Mouse (Mus musculus) MEL (cell line): ENCODE results near the gene Pdk2. TPM values are rescaled to one million over a fixed set of nuclear protein-coding genes. Genes with fewer than 3 reads are reported as not detected.

ENCODE experiments used
- DNase-seq: peaks from one replicate; pipeline ENCODE4 v3.0.0; 2011; ENCODE audit warnings: low read depth, low spot score
- H3K27ac ChIP-seq: 2 replicates; pipeline ENCODE4 v1.5.1; 2012; ENCODE audit warnings: low read depth, mild to moderate bottlenecking, control low read depth, low read length, moderate library complexity; ENCODE audit not compliant: control insufficient read depth
- H3K27me3 ChIP-seq, 2 experiments: fragments of 150-350 bp in 1 of 2; sonication (generic) in 1 of 2; 2 replicates each; pipeline ENCODE4 v1.6.1; 2012; ENCODE audit warnings: low read length in 2 of 2, mild to moderate bottlenecking in 2 of 2, improper control_type of control experiment in 1 of 2, moderate library complexity in 1 of 2; ENCODE audit not compliant: insufficient read depth in 2 of 2, control insufficient read depth in 1 of 2
- H3K36me3 ChIP-seq, 2 experiments: 2 replicates each; pipeline ENCODE4 v1.6.1; 2012 to 2014; ENCODE audit warnings: low read length in 2 of 2, improper control_type of control experiment in 1 of 2, inconsistent platforms in 1 of 2, mild to moderate bottlenecking in 1 of 2; ENCODE audit not compliant: insufficient read depth in 2 of 2, control insufficient read depth in 1 of 2
- H3K4me1 ChIP-seq, 2 experiments: fragments of 150-350 bp in 1 of 2; sonication (generic) in 1 of 2; 2 replicates each; pipeline ENCODE4 v1.6.1; 2012; ENCODE audit warnings: low read length in 2 of 2, improper control_type of control experiment in 1 of 2, mild to moderate bottlenecking in 1 of 2; ENCODE audit not compliant: insufficient read depth in 2 of 2, control insufficient read depth in 1 of 2
- H3K4me3 ChIP-seq, 2 experiments: fragments of 150-350 bp in 1 of 2; sonication (generic) in 1 of 2; 2 replicates each; pipeline ENCODE4 v1.5.1; 2012; ENCODE audit warnings: low read depth in 2 of 2, low read length in 2 of 2, mild to moderate bottlenecking in 2 of 2, moderate library complexity in 2 of 2, control low read depth in 1 of 2, improper control_type of control experiment in 1 of 2; ENCODE audit not compliant: control insufficient read depth in 1 of 2, insufficient read depth in 1 of 2
- H3K79me2 ChIP-seq: 2 replicates; pipeline ENCODE4 v1.6.1; 2012; ENCODE audit warnings: mild to moderate bottlenecking, low read length, moderate library complexity; ENCODE audit not compliant: control insufficient read depth, poor library complexity, insufficient read depth
- H3K9ac ChIP-seq: 2 replicates; pipeline ENCODE4 v1.6.1; 2012; ENCODE audit warnings: low read depth, mild to moderate bottlenecking, control low read depth, low read length, moderate library complexity; ENCODE audit not compliant: control insufficient read depth, poor library complexity, severe bottlenecking
- H3K9me3 ChIP-seq: fragments of 150-350 bp; sonication (generic); replicated peaks from 2 replicates; pipeline ENCODE4 v1.6.1; 2012; ENCODE audit warnings: mild to moderate bottlenecking, low read length, improper control_type of control experiment, moderate library complexity; ENCODE audit not compliant: insufficient read depth
- CHD1 ChIP-seq: IDR thresholded peaks from 2 replicates; pipeline ENCODE4 v1.6.1; 2012; ENCODE audit warnings: low read depth, mild to moderate bottlenecking, inconsistent platforms, low read length, improper control_type of control experiment
- CHD2 ChIP-seq: IDR thresholded peaks from 2 replicates; pipeline ENCODE4 v1.6.1; 2011; ENCODE audit warnings: low read length, improper control_type of control experiment
- CTCF ChIP-seq, 3 experiments: IDR thresholded peaks in 2 of 3; conservative IDR thresholded peaks in 1 of 3; 2 replicates each; pipeline ENCODE4 v1.5.1; 2011 to 2012; ENCODE audit warnings: low read length in 3 of 3, low read depth in 2 of 3, mild to moderate bottlenecking in 2 of 3, improper control_type of control experiment in 1 of 3, inconsistent platforms in 1 of 3, mixed read lengths in 1 of 3, moderate library complexity in 1 of 3; ENCODE audit not compliant: control insufficient read depth in 1 of 3, insufficient read depth in 1 of 3, poor library complexity in 1 of 3, severe bottlenecking in 1 of 3
- E2F4 ChIP-seq: IDR thresholded peaks from 2 replicates; pipeline ENCODE4 v1.6.1; 2011; ENCODE audit warnings: low read depth, low read length, improper control_type of control experiment, borderline replicate concordance
- EP300 ChIP-seq, 2 experiments: IDR thresholded peaks; 2 replicates each; pipeline ENCODE4 v1.6.1; 2011; ENCODE audit warnings: improper control_type of control experiment in 2 of 2, low read length in 2 of 2, low read depth in 1 of 2, mild to moderate bottlenecking in 1 of 2
- GATA1 ChIP-seq: IDR thresholded peaks from 2 replicates; pipeline ENCODE4 v1.6.1; 2011; ENCODE audit warnings: low read depth, low read length, improper control_type of control experiment
- JUND ChIP-seq: IDR thresholded peaks from 2 replicates; pipeline ENCODE4 v1.6.1; 2011; ENCODE audit warnings: low read depth, mild to moderate bottlenecking, improper control_type of control experiment, low read length
- MEF2A ChIP-seq: IDR thresholded peaks from 2 replicates; pipeline ENCODE4 v1.6.1; 2014; ENCODE audit warnings: low read depth, mild to moderate bottlenecking, inconsistent platforms, low read length, improper control_type of control experiment; ENCODE audit not compliant: poor library complexity, insufficient replicate concordance, severe bottlenecking; ENCODE audit errors: extremely low read depth
- NRF1 ChIP-seq: IDR thresholded peaks from 2 replicates; pipeline ENCODE4 v1.6.1; 2014; ENCODE audit warnings: low read depth, mild to moderate bottlenecking, inconsistent platforms, low read length, improper control_type of control experiment, moderate library complexity; ENCODE audit not compliant: poor library complexity, insufficient read depth, severe bottlenecking
- RAD21 ChIP-seq: IDR thresholded peaks from 2 replicates; pipeline ENCODE4 v1.6.1; 2011; ENCODE audit warnings: mild to moderate bottlenecking, low read depth, low read length, improper control_type of control experiment
- RCOR1 ChIP-seq: IDR thresholded peaks from 2 replicates; pipeline ENCODE4 v1.6.1; 2012; ENCODE audit warnings: low read depth, mild to moderate bottlenecking, inconsistent platforms, low read length, improper control_type of control experiment
- SMC3 ChIP-seq: IDR thresholded peaks from 2 replicates; pipeline ENCODE4 v1.6.1; 2011; ENCODE audit warnings: low read depth, low read length, improper control_type of control experiment
- TBP ChIP-seq: IDR thresholded peaks from 2 replicates; pipeline ENCODE4 v1.8.0; 2011; ENCODE audit warnings: low read depth, low read length, improper control_type of control experiment
- TCF12 ChIP-seq: IDR thresholded peaks from 2 replicates; pipeline ENCODE4 v1.6.1; 2014; ENCODE audit warnings: low read depth, mild to moderate bottlenecking, inconsistent platforms, low read length, improper control_type of control experiment, moderate library complexity
- ZC3H11A ChIP-seq: IDR thresholded peaks from 2 replicates; pipeline ENCODE4 v1.6.1; 2012; ENCODE audit warnings: low read depth, mild to moderate bottlenecking, inconsistent platforms, low read length, improper control_type of control experiment
- ZMIZ1 ChIP-seq: IDR thresholded peaks from 2 replicates; pipeline ENCODE4 v1.6.1; 2012; ENCODE audit warnings: low read depth, mild to moderate bottlenecking, inconsistent platforms, low read length, improper control_type of control experiment, moderate library complexity
- polyA plus RNA-seq, 2 experiments: library from polyadenylated mRNA; stranded (reverse) in 1 of 2; unstranded in 1 of 2; fragments of >175 nt in 1 of 2; fragments of >200 nt in 1 of 2; gene quantifications; 2 replicates each; pipeline versions ENCODE4 v1.2.1 to v1.2.4; 2012; ENCODE audit warnings: low replicate concordance in 2 of 2, low read depth in 1 of 2; ENCODE audit not compliant: insufficient read length in 2 of 2, insufficient read depth in 1 of 2, missing spikeins in 1 of 2
- total RNA-seq: library from RNA; depleted of rRNA; stranded (reverse); fragments of 300-350 nt; gene quantifications from 2 replicates; pipeline ENCODE4 v1.2.3, GENCODE M21; 2012

The Pdk2 gene
- total and polyA plus RNA-seq, 3 experiments, result 0.81 to 8.0 TPM; not detected in 1

- H3K9me3 ChIP-seq, result no peaks in the 10 kb centered on the region
- no peaks in the 10 kb centered on the region for H3K4me1 ChIP-seq
- no peak for DNase-seq
- H3K27ac ChIP-seq, result no peak overlapping the region
- H3K4me3 ChIP-seq, result no peak overlapping the region
- TF ChIP-seq E2F4 (no peak), CHD1 (no peak)
- peaks cover 3 to 4% of the 10 kb centered on the region in 2 experiments; a peak in 3 of 4 replicates for H3K27me3 ChIP-seq
- no peaks in the 10 kb centered on the region for H3K79me2 ChIP-seq
- no peaks in the 10 kb centered on the region for H3K36me3 ChIP-seq
- no peak overlapping the region for H3K9ac ChIP-seq
Observed at GRCm38 (mm10) chr11:95086229-95086628, 45.1 kb upstream of the Pdk2 start.

- no peaks in the 10 kb centered on the region for H3K4me1 ChIP-seq
- H3K36me3 ChIP-seq, result no peaks in the 10 kb centered on the region
- H3K27me3 ChIP-seq, result peaks cover 3 to 4% of the 10 kb centered on the region in 2 experiments; a peak in 3 of 4 replicates
- H3K79me2 ChIP-seq, result no peaks in the 10 kb centered on the region
- H3K27ac ChIP-seq, result no peak overlapping the region
- no peak for DNase-seq
- no peak overlapping the region for H3K4me3 ChIP-seq
- no peak overlapping the region for H3K9ac ChIP-seq
- TF ChIP-seq CTCF (IDR thresholded peaks at IDR 0.05 in 2 of 3, conservative IDR thresholded peaks at IDR 0.05 in 1 of 3; ENCODE audit: control insufficient read depth in 1 of 3, insufficient read depth in 1 of 3, low read depth in 2 of 3, low read length in 3 of 3, poor library complexity in 1 of 3, severe bottlenecking in 1 of 3), result no peak
- no peak for TF ChIP-seq CHD2
- no peak for TF ChIP-seq NRF1
- no peak for TF ChIP-seq TBP
- no peak for TF ChIP-seq SMC3
- TF ChIP-seq TCF12, result no peak
- no peak for TF ChIP-seq ZC3H11A
- TF ChIP-seq MEF2A, result no peak
- no peak for TF ChIP-seq ZMIZ1
- no peak for TF ChIP-seq RAD21
- no peak for TF ChIP-seq RCOR1
- no peak for TF ChIP-seq EP300 (IDR thresholded peaks at IDR 0.05; ENCODE audit: low read depth in 1 of 2, low read length in 2 of 2)
- TF ChIP-seq JUND, result no peak
- TF ChIP-seq GATA1, result no peak
- H3K9me3 ChIP-seq, result no peaks in the 10 kb centered on the region
Observed at GRCm38 (mm10) chr11:95085710-95086109, 44.6 kb upstream of the Pdk2 start.
